Mouse (Mus musculus) cortical plate, adult 2 months (tissue): Measurements from ENCODE around the gene Gatb. TPM values are rescaled to one million over a fixed set of nuclear protein-coding genes. Genes with fewer than 3 reads are reported as not detected.

Experiments
- H3K27ac ChIP-seq: fragments of 200-500 bp; 2 replicates; pipeline ENCODE4 v1.5.1; 2012; ENCODE audit warnings: low read length, control low read depth, inconsistent platforms; ENCODE audit not compliant: insufficient read depth
- H3K4me1 ChIP-seq: fragments of 200-500 bp; 2 replicates; pipeline ENCODE4 v1.6.1; 2011; ENCODE audit warnings: low read length; ENCODE audit not compliant: control insufficient read depth, insufficient read depth
- H3K4me3 ChIP-seq: fragments of 200-500 bp; 2 replicates; pipeline ENCODE4 v1.5.1; 2011; ENCODE audit warnings: mild to moderate bottlenecking, low read length, control low read depth; ENCODE audit not compliant: insufficient read depth
- CTCF ChIP-seq: fragments of 200-500 bp; IDR thresholded peaks from 2 replicates; pipeline ENCODE4 v1.5.1; 2011; ENCODE audit warnings: mild to moderate bottlenecking, control low read depth, low read length; ENCODE audit not compliant: insufficient read depth; ENCODE audit errors: extremely low read depth
- POLR2A ChIP-seq: fragments of 200-500 bp; IDR thresholded peaks from 2 replicates; pipeline ENCODE4 v1.6.1; 2011; ENCODE audit warnings: mild to moderate bottlenecking, low read length, control low read depth; ENCODE audit not compliant: insufficient read depth; ENCODE audit errors: extremely low read depth
- polyA plus RNA-seq: library from polyadenylated mRNA; depleted of rRNA; stranded (reverse); fragments of >200 nt; gene quantifications from 2 replicates; pipeline ENCODE4 v1.2.3, GENCODE M21; 2012

Gene Gatb
- polyA plus RNA-seq, 1 experiment: 16.2 TPM

- Histone ChIP-seq H3K4me3 (no peak overlapping the region), H3K27ac (0 out of 2 replicates have a peak overlapping the region, but pooled peaks have one; percentile 30), H3K4me1 (peaks cover 15% of the 10 kb centered on the region)
- TF ChIP-seq CTCF (no peak), POLR2A (no peak)
These were observed 92.8 kb downstream of the Gatb start for GRCm38 (mm10) chr3:85666736-85667135.

- Histone ChIP-seq H3K4me1 (peaks cover 12% of the 10 kb centered on the region), H3K4me3 (no peak overlapping the region), H3K27ac (peak overlapping the region; percentile 30)
- TF ChIP-seq POLR2A (no peak), CTCF (no peak)
These were observed 93.8 kb downstream of the Gatb start for GRCm38 (mm10) chr3:85667683-85668082.

- H3K4me1 ChIP-seq: peaks cover 5% of the 10 kb centered on the region
- H3K27ac ChIP-seq: no peak overlapping the region
- TF ChIP-seq CTCF: no peak
- no peak for TF ChIP-seq POLR2A
- H3K4me3 ChIP-seq: no peak overlapping the region
These were observed 95.9 kb downstream of the Gatb start for GRCm38 (mm10) chr3:85669844-85670243.

- H3K27ac ChIP-seq: peak overlapping the region; percentile 14; the same call in 1 of the 2 replicates
- no peak for TF ChIP-seq CTCF
- no peak for TF ChIP-seq POLR2A
These were observed 103.2 kb downstream of the Gatb start for GRCm38 (mm10) chr3:85677133-85677532.

GRCm38 (mm10) chr3:85677952-85678351 is 104.0 kb downstream of the Gatb start:
- Histone ChIP-seq H3K4me3 (no peak overlapping the region), H3K4me1 (peaks cover 9% of the 10 kb centered on the region), H3K27ac (0 out of 2 replicates have a peak overlapping the region, but pooled peaks have one; percentile 7)
- TF ChIP-seq CTCF (no peak), POLR2A (no peak)

More at GRCm38 (mm10) chr3:85677133-85677532, 103.2 kb downstream of the Gatb start:
- no peak overlapping the region for H3K4me3 ChIP-seq
- peaks cover 9% of the 10 kb centered on the region for H3K4me1 ChIP-seq

- no peak overlapping the region for H3K27ac ChIP-seq
- TF ChIP-seq CTCF (no peak), POLR2A (no peak)
- peaks cover 10% of the 10 kb centered on the region for H3K4me1 ChIP-seq
- H3K4me3 ChIP-seq: no peak overlapping the region
These were observed 105.5 kb downstream of the Gatb start for GRCm38 (mm10) chr3:85679312-85679933.

GRCm38 (mm10) chr3:85679960-85680359 is 106.0 kb downstream of the Gatb start:
- TF ChIP-seq CTCF: no peak
- TF ChIP-seq POLR2A: no peak
- peaks cover 10% of the 10 kb centered on the region for H3K4me1 ChIP-seq
- no peak overlapping the region for H3K4me3 ChIP-seq
- no peak overlapping the region for H3K27ac ChIP-seq

- Histone ChIP-seq H3K27ac (no peak overlapping the region), H3K4me3 (no peak overlapping the region), H3K4me1 (peaks cover 10% of the 10 kb centered on the region)
- TF ChIP-seq CTCF (no peak), POLR2A (no peak)
These were observed 107.2 kb downstream of the Gatb start for GRCm38 (mm10) chr3:85681136-85681535.

- peaks cover 5% of the 10 kb centered on the region; the same call in 1 of the 2 replicates for H3K4me1 ChIP-seq
- TF ChIP-seq CTCF (no peak), POLR2A (no peak)
- peak overlapping the region; percentile 10; the same call in 1 of the 2 replicates for H3K4me3 ChIP-seq
- H3K27ac ChIP-seq: no peak overlapping the region
These were observed 109.7 kb downstream of the Gatb start for GRCm38 (mm10) chr3:85683618-85684017.

GRCm38 (mm10) chr3:85685271-85685670 is 111.4 kb downstream of the Gatb start:
- peaks cover 5% of the 10 kb centered on the region; the same call in 1 of the 2 replicates for H3K4me1 ChIP-seq
- TF ChIP-seq CTCF (no peak), POLR2A (no peak)
- no peak overlapping the region for H3K4me3 ChIP-seq
- H3K27ac ChIP-seq: no peak overlapping the region
